Mouse (Mus musculus): ENCODE data around the gene Kcnj10.

- no peak for TF ChIP-seq CTCF (IDR thresholded peaks at IDR 0.05; ENCODE audit: low read depth, low read length)
- TF ChIP-seq POLR2A (IDR thresholded peaks at IDR 0.05; ENCODE audit: borderline replicate concordance, low read depth, low read length): no peak
Measured at GRCm38 (mm10) chr1:172349504-172349903, 8.5 kb downstream of the Kcnj10 start.

Data from bone marrow macrophage, adult 2 months (primary cell).